Mouse (Mus musculus) kidney, embryonic 16.5 days (tissue): ENCODE measurements around the gene Acox1. TPM values are rescaled to one million over a fixed set of nuclear protein-coding genes. Genes with fewer than 3 reads are reported as not detected.

ENCODE experiments used
- ATAC-seq: fragments of 200-750 bp; cut with Nextera tagmentation; 2 replicates; pipeline ENCODE4 v1.8.0; 2017; ENCODE audit warnings: moderate TSS enrichment; ENCODE audit not compliant: low FRiP score, low TSS enrichment
- H3K27ac ChIP-seq: fragments of 300-500 bp; sonication (generic); 2 replicates; pipeline ENCODE4 v1.5.1; 2014; ENCODE audit warnings: low read length
- H3K27me3 ChIP-seq: fragments of 300-500 bp; sonication (generic); 2 replicates; pipeline ENCODE4 v1.6.1; 2014; ENCODE audit warnings: low read length, control low read depth, mixed read lengths; ENCODE audit not compliant: insufficient read depth
- H3K36me3 ChIP-seq: fragments of 300-500 bp; sonication (generic); 2 replicates; pipeline ENCODE4 v1.6.1; 2014; ENCODE audit warnings: low read length, control low read depth, mixed read lengths; ENCODE audit not compliant: insufficient read depth
- H3K4me1 ChIP-seq: fragments of 300-500 bp; sonication (generic); 2 replicates; pipeline ENCODE4 v1.6.1; 2014; ENCODE audit warnings: low read length, control low read depth, mixed read lengths; ENCODE audit not compliant: insufficient read depth
- H3K4me2 ChIP-seq: fragments of 300-500 bp; sonication (generic); replicated peaks from 2 replicates; pipeline ENCODE4 v1.6.1; 2014; ENCODE audit warnings: low read depth, low read length
- H3K4me3 ChIP-seq: fragments of 300-500 bp; sonication (generic); 2 replicates; pipeline ENCODE4 v1.5.1; 2014; ENCODE audit warnings: mild to moderate bottlenecking, low read length
- H3K9ac ChIP-seq: fragments of 300-500 bp; sonication (generic); replicated peaks from 2 replicates; pipeline ENCODE4 v1.6.1; 2014; ENCODE audit warnings: low read length
- H3K9me3 ChIP-seq: fragments of 300-500 bp; sonication (generic); 2 replicates; pipeline ENCODE4 v1.6.1; 2016; ENCODE audit warnings: low read length, control low read depth
- WGBS: fragments of 180-500 bp; shearing (Covaris S2); extraction: QIAGEN DNeasy Blood & Tissue Kit; methylation state at CpG from one replicate; pipeline ENCODE4 v1.1.7; 2014; 5-methylcytosine and 5-hydroxymethylcytosine counted together
- polyA plus RNA-seq: library from polyadenylated mRNA; unstranded; fragments of >200 nt; fragmentation: Nextera tagmentation; extraction: Ambion mirVana; gene quantifications from 2 replicates; pipeline ENCODE4 v1.2.1, GENCODE M21; 2015

Acox1 gene
- polyA plus RNA-seq, 1 experiment from 2014 or later: 48.8 TPM

- ATAC-seq: no peak
- H3K36me3 ChIP-seq: peaks cover 15% of the 10 kb centered on the region; the same call in 1 of the 2 replicates
- H3K27ac ChIP-seq: no peak overlapping the region
- no peak overlapping the region for H3K4me3 ChIP-seq
- no peaks in the 10 kb centered on the region for H3K9me3 ChIP-seq
- no peaks in the 10 kb centered on the region for H3K27me3 ChIP-seq
- H3K4me2 ChIP-seq: no peak overlapping the region
- H3K9ac ChIP-seq: no peak overlapping the region
- 65% methylated on average over 12 of the region's 12 CpGs for WGBS
- peaks cover 15% of the 10 kb centered on the region for H3K4me1 ChIP-seq
Observed at GRCm38 (mm10) chr11:116161312-116161711, 37.5 kb downstream of the Acox1 start.

DNA sequence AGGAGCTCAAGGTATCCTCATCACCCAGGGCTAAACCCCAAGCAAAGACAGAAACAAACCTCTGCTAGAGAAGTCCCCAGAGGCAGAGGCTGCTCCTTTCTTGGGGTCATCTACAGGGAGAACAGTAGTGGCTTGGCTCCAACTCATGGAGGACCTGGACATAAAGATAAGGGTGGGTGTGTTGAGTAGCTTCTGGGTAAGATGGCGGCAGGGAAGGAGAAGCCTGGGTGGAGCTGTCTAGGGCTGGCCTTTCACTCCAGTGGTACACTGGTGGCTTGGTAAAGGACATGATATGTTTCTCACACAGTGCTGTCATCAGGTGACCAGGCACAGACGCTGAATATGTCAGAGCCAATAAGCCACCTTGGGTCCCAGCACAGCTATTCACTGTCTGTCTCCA is 47.9 kb downstream of the Acox1 start:
- Histone ChIP-seq H3K9me3 (no peaks in the 10 kb centered on the region), H3K4me1 (no peaks in the 10 kb centered on the region), H3K36me3 (peaks cover 89% of the 10 kb centered on the region), H3K4me2 (no peak overlapping the region), H3K4me3 (no peak overlapping the region), H3K27ac (no peak overlapping the region), H3K9ac (no peak overlapping the region), H3K27me3 (no peaks in the 10 kb centered on the region)
- WGBS: 97% methylated on average over 2 of the region's 2 CpGs
- ATAC-seq: no peak

DNA sequence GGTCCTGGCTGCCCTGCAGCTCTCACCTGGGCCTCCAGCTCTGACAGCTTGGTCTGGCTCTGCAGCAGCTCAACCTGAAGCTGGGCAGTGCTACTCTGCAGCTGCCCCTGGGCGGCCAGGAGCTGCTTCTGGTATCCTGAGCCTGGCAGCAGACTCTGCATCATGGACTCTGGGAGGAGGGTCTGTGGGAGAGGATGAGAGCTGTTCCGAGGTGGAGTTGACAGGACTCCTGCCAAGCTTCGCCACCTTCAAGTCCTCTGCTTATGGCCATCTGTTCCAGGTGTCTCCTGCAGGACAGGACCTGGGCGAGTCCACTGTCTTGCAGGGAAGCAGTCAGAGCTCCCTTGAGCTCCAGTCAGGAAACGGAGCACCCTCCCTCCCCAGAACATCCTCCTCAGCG is 49.5 kb downstream of the Acox1 start:
- Histone ChIP-seq H3K4me2 (no peak overlapping the region), H3K27me3 (no peaks in the 10 kb centered on the region), H3K27ac (no peak overlapping the region), H3K4me1 (no peaks in the 10 kb centered on the region), H3K9me3 (no peaks in the 10 kb centered on the region), H3K36me3 (peaks cover 89% of the 10 kb centered on the region), H3K4me3 (no peak overlapping the region), H3K9ac (no peak overlapping the region)
- WGBS: 88% methylated on average over 6 of the region's 6 CpGs
- ATAC-seq: no peak

DNA sequence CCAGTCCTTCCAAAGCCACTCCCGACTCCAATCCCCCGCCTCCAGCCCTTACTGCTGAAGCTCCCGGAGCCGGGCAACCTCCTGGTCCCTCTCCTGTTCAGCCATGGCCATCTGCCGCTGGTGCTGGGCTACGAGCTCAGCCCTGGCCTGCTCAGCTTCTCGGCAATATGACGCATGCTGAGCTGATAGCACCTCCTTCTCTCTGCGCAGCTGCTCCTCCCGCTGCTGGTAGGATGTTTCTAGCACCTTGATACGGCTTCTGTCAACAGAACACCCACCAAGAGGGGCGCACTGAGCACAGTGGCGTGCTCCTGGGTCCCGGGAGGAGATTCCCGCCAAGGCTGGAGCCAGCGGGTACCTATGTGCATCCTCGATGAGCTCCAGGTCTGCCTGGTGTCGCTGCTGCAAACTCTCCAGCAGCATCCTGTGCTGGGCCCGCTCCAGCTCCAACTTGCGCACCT is 50.1 kb downstream of the Acox1 start:
- no peak overlapping the region for H3K4me3 ChIP-seq
- H3K4me2 ChIP-seq: no peak overlapping the region
- no peaks in the 10 kb centered on the region for H3K9me3 ChIP-seq
- no peaks in the 10 kb centered on the region for H3K27me3 ChIP-seq
- no peak overlapping the region for H3K27ac ChIP-seq
- H3K36me3 ChIP-seq: peaks cover 87% of the 10 kb centered on the region
- WGBS: 58% methylated on average over 20 of the region's 20 CpGs
- ATAC-seq: no peak
- no peak overlapping the region for H3K9ac ChIP-seq
- H3K4me1 ChIP-seq: no peaks in the 10 kb centered on the region

DNA sequence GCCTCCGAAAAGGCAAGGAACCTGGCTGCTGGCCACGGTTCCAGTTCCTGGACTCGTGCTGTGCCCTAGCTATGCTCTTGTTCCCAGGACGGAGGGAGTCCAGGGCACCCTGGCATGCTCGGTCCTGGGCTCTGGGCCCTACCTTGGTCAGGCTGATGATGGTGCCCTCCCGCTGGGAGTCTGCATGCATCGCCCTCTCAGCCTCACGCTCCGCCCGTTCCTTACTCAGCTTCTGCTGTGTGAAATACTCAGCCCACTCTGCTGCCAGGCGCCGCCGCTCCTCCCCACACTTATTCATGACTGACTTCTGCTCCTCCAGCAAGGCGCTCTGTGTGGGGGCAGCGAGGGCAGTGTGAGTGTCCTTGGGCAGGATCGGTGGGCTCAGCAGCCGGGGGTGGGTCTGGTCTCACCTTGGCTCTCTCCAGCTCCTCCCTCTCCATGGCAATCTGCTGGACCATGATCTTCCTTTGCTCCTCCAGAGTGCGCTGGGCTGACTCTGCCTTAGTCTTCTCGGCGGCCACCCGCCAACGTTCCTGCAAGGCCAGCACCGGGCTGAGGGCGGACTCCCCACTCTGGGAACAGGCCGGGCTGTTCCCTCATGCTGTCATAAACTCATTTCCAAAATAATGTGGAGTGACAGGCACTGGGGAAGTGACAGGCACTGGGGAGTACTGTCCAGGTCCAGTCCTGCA is 52.4 kb downstream of the Acox1 start:
- no peak overlapping the region for H3K4me3 ChIP-seq
- peaks cover 75% of the 10 kb centered on the region for H3K36me3 ChIP-seq
- no peak for ATAC-seq
- no peak overlapping the region for H3K4me2 ChIP-seq
- H3K27me3 ChIP-seq: no peaks in the 10 kb centered on the region
- H3K9ac ChIP-seq: no peak overlapping the region
- no peaks in the 10 kb centered on the region for H3K9me3 ChIP-seq
- 0 out of 2 replicates have a peak overlapping the region, but pooled peaks have one; percentile 45 for H3K27ac ChIP-seq
- H3K4me1 ChIP-seq: no peaks in the 10 kb centered on the region
- WGBS: 76% methylated on average over 25 of the region's 25 CpGs

GRCm38 (mm10) chr11:116145481-116146293 is 53.2 kb downstream of the Acox1 start:
- no peak for ATAC-seq
- Histone ChIP-seq H3K4me1 (no peaks in the 10 kb centered on the region), H3K36me3 (peaks cover 68% of the 10 kb centered on the region), H3K9me3 (no peaks in the 10 kb centered on the region), H3K27me3 (no peaks in the 10 kb centered on the region), H3K4me2 (no peak overlapping the region), H3K27ac (no peak overlapping the region), H3K9ac (no peak overlapping the region), H3K4me3 (no peak overlapping the region)
- WGBS: 69% methylated on average over 18 of the region's 18 CpGs

GRCm38 (mm10) chr11:116143468-116143867 is 55.4 kb downstream of the Acox1 start:
- 82% methylated on average over 3 of the region's 3 CpGs for whole genome bisulfite sequencing

DNA sequence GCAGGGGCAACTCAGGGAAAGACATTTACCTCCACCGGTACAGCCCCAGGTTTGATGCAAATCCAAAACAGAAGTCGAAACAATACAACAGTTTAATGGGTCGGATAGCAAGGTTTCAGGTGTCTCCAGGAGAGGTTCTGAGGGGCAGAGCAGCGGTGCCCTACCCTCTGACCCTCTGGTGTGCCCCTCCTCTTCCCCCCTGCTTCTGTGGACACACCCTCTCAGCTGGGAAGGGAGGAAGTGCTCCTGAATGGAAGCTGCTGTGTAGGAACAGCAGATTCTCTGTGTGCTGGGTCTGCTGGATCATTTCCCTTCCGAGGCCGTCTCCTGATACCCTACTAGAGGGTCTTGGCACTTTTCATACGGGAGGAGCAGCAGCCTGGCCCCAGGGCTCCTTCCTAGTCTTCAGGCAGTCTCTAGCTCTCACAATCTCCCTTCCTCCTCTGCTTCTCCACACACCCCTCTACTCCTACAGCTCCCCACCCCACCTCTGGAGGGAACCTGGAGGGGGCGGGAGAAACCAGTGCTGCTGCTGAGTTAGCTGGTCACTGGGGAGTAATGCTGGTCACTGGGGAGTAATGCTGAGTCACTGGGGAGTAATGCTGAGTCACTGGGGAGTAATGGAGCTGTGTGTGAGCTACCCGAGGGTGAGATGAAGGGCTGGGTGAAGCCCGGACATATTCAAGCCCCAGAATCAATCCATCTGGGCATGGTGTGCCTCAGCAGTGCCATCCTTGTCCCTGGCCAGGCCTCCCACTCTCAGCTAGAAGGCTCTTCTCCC is 56.4 kb downstream of the Acox1 start:
- WGBS: 65% methylated on average over 10 of the region's 10 CpGs
- no peak overlapping the region for H3K4me3 ChIP-seq
- H3K9ac ChIP-seq: no peak overlapping the region
- peaks cover 13% of the 10 kb centered on the region for H3K4me1 ChIP-seq
- H3K27ac ChIP-seq: no peak overlapping the region
- ATAC-seq: no peak
- H3K27me3 ChIP-seq: no peaks in the 10 kb centered on the region
- H3K36me3 ChIP-seq: peaks cover 41% of the 10 kb centered on the region
- no peaks in the 10 kb centered on the region for H3K9me3 ChIP-seq
- no peak overlapping the region for H3K4me2 ChIP-seq

More at GRCm38 (mm10) chr11:116143468-116143867, 55.4 kb downstream of the Acox1 start:
- no peaks in the 10 kb centered on the region for H3K27me3 ChIP-seq
- no peak for ATAC-seq
- H3K4me1 ChIP-seq: peaks cover 7% of the 10 kb centered on the region; the same call in 1 of the 2 replicates
- H3K4me2 ChIP-seq: no peak overlapping the region
- H3K4me3 ChIP-seq: no peak overlapping the region
- H3K9me3 ChIP-seq: no peaks in the 10 kb centered on the region
- peaks cover 51% of the 10 kb centered on the region for H3K36me3 ChIP-seq
- H3K27ac ChIP-seq: no peak overlapping the region
- H3K9ac ChIP-seq: no peak overlapping the region

GRCm38 (mm10) chr11:116138468-116139138 is 60.2 kb downstream of the Acox1 start, which contains the start of gene Mrpl38:
Gene Mrpl38, minus strand, starts transcription at chr11:116138868.
- Histone ChIP-seq H3K27ac (peak within 1 kb of the TSS; percentile 62), H3K9me3 (no peaks in the 10 kb centered on the region), H3K27me3 (no peaks in the 10 kb centered on the region), H3K36me3 (peaks cover 29% of the 10 kb centered on the region), H3K4me2 (peak within 1 kb of the TSS; percentile 74), H3K4me3 (peak within 1 kb of the TSS; percentile 92), H3K9ac (peak within 1 kb of the TSS; percentile 91), H3K4me1 (peaks cover 13% of the 10 kb centered on the region)
- ATAC-seq: peak; percentile 97
- under 1% methylated on average over 55 of the region's 60 CpGs for WGBS
